Mouse (Mus musculus): ENCODE results near the gene Litaf.
"Not testable (repeated sequence)": the region's sequence is repeated elsewhere in the genome, so short reads cannot be mapped to it uniquely, and the experiment has no call there.

Gene Litaf

GRCm38 (mm10) chr16:11023618-11024017 lies 42.3 kb downstream of the Litaf start:
- no peak for DNase-seq (ENCODE audit: low read depth in 2 of 2, low spot score in 2 of 2)

GRCm38 (mm10) chr16:11022113-11022489 lies 43.9 kb downstream of the Litaf start:
- no peak for DNase-seq (ENCODE audit: low read depth in 2 of 2, low spot score in 2 of 2)

GRCm38 (mm10) chr16:11021403-11022112 lies 44.4 kb downstream of the Litaf start:
- DNase-seq (ENCODE audit: low read depth in 2 of 2, low spot score in 2 of 2): no peak

GRCm38 (mm10) chr16:11017807-11018595 lies 48.0 kb downstream of the Litaf start:
- DNase-seq (ENCODE audit: low read depth in 2 of 2, low spot score in 2 of 2): no peak

GRCm38 (mm10) chr16:11016353-11016752 lies 49.6 kb downstream of the Litaf start:
- DNase-seq (ENCODE audit: low read depth in 2 of 2, low spot score in 2 of 2): no peak

GRCm38 (mm10) chr16:11014407-11014806 lies 51.5 kb downstream of the Litaf start:
- DNase-seq (ENCODE audit: low read depth in 2 of 2, low spot score in 2 of 2): no peak

GRCm38 (mm10) chr16:11013464-11014147 lies 52.4 kb downstream of the Litaf start:
- DNase-seq (ENCODE audit: low read depth in 2 of 2, low spot score in 2 of 2): not testable (repeated sequence)

- peak; percentile 12 to 32 for DNase-seq (ENCODE audit: low read depth in 2 of 2, low spot score in 2 of 2)
Observed at GRCm38 (mm10) chr16:11012571-11013463, 53.1 kb downstream of the Litaf start.

- DNase-seq (ENCODE audit: low read depth in 2 of 2, low spot score in 2 of 2): no peak
Observed at GRCm38 (mm10) chr16:11011939-11012338, 54.0 kb downstream of the Litaf start.

- no peak for DNase-seq (ENCODE audit: low read depth in 2 of 2, low spot score in 2 of 2)
Observed at GRCm38 (mm10) chr16:11011206-11011605, 54.8 kb downstream of the Litaf start.

- DNase-seq (ENCODE audit: low read depth in 2 of 2, low spot score in 2 of 2): no peak
Observed at GRCm38 (mm10) chr16:11010270-11010669, 55.7 kb downstream of the Litaf start.

- DNase-seq (ENCODE audit: low read depth in 2 of 2, low spot score in 2 of 2): no peak
Observed at GRCm38 (mm10) chr16:11008162-11008991, 57.6 kb downstream of the Litaf start.

- no peak for DNase-seq (ENCODE audit: low read depth in 2 of 2, low spot score in 2 of 2)
Observed at GRCm38 (mm10) chr16:11006100-11006499, 59.9 kb downstream of the Litaf start.

GRCm38 (mm10) chr16:11001703-11002659 lies 64.0 kb downstream of the Litaf start:
- no peak for DNase-seq (ENCODE audit: low read depth in 2 of 2, low spot score in 2 of 2)

GRCm38 (mm10) chr16:10999809-11000208 lies 66.1 kb downstream of the Litaf start:
- DNase-seq (ENCODE audit: low read depth in 2 of 2, low spot score in 2 of 2): no peak

- DNase-seq (ENCODE audit: low read depth in 2 of 2, low spot score in 2 of 2): no peak
Observed at GRCm38 (mm10) chr16:10998224-10998623, 67.7 kb downstream of the Litaf start.

GRCm38 (mm10) chr16:10996576-10996975 lies 69.4 kb downstream of the Litaf start:
- no peak for DNase-seq (ENCODE audit: low read depth in 2 of 2, low spot score in 2 of 2)

GRCm38 (mm10) chr16:10993032-10993744 lies 72.8 kb downstream of the Litaf start:
- DNase-seq (ENCODE audit: low read depth in 2 of 2, low spot score in 2 of 2): peak; percentile 71 to 73
